Mouse (Mus musculus) heart, embryonic 10.5 days (tissue): ENCODE results near the gene Usp44. TPM values are rescaled to one million over a fixed set of nuclear protein-coding genes. Genes with fewer than 3 reads are reported as not detected.
A peak's percentile ranks its signal among the peaks of the same experiment; 100 is the strongest.
"Not testable (repeated sequence)": the region's sequence is repeated elsewhere in the genome, so short reads cannot be mapped to it uniquely, and the experiment has no call there.

Source experiments
- DNase-seq: peaks from one replicate; pipeline ENCODE4 v3.0.0-alpha.2; 2017; ENCODE audit warnings: low spot score
- H3K27ac ChIP-seq: fragments of 300-500 bp; sonication (generic); 2 replicates; pipeline ENCODE4 v1.5.1; 2016; ENCODE audit warnings: mild to moderate bottlenecking
- H3K27me3 ChIP-seq: fragments of 300-500 bp; sonication (generic); 2 replicates; pipeline ENCODE4 v1.6.1; 2016; ENCODE audit warnings: mild to moderate bottlenecking; ENCODE audit not compliant: poor library complexity, insufficient read depth, severe bottlenecking
- H3K36me3 ChIP-seq: fragments of 300-500 bp; sonication (generic); 2 replicates; pipeline ENCODE4 v1.6.1; 2016; ENCODE audit warnings: mild to moderate bottlenecking, moderate library complexity
- H3K4me1 ChIP-seq: fragments of 300-500 bp; sonication (generic); 2 replicates; pipeline ENCODE4 v1.6.1; 2016; ENCODE audit warnings: mild to moderate bottlenecking
- H3K4me3 ChIP-seq: fragments of 300-500 bp; sonication (generic); 2 replicates; pipeline ENCODE4 v1.5.1; 2016; ENCODE audit warnings: mild to moderate bottlenecking, moderate library complexity
- H3K9me3 ChIP-seq: fragments of 300-500 bp; sonication (generic); 2 replicates; pipeline ENCODE4 v1.6.1; 2016; ENCODE audit warnings: mild to moderate bottlenecking, moderate library complexity
- WGBS: fragments of 180-500 bp; shearing (Covaris S2); methylation state at CpG from one replicate; pipeline ENCODE4 v1.1.7; 2016; 5-methylcytosine and 5-hydroxymethylcytosine counted together
- polyA plus RNA-seq: library from polyadenylated mRNA; unstranded; fragments of >200 nt; fragmentation: Nextera tagmentation; extraction: Ambion mirVana; gene quantifications from 2 replicates; pipeline ENCODE4 v1.2.1, GENCODE M21; 2016

The Usp44 gene
- polyA plus RNA-seq, 1 experiment from 2014 or later = 1.6 TPM

- no peak for DNase-seq
- Histone ChIP-seq H3K27me3 (peaks cover 53% of the 10 kb centered on the region), H3K36me3 (no peaks in the 10 kb centered on the region), H3K9me3 (no peaks in the 10 kb centered on the region), H3K4me1 (0 out of 2 replicates have a peak, but pooled peaks cover 11% of the 10 kb centered on the region), H3K27ac (no peak overlapping the region), H3K4me3 (no peak overlapping the region)
- WGBS = 45% methylated on average over 9 of the region's 9 CpGs
Observed at GRCm38 (mm10) chr10:93829898-93830831, 1.2 kb upstream of the Usp44 start.

- H3K27me3 ChIP-seq = peaks cover 58% of the 10 kb centered on the region
- WGBS = 5% methylated on average over 18 of the region's 18 CpGs
- H3K4me1 ChIP-seq = 0 out of 2 replicates have a peak, but pooled peaks cover 11% of the 10 kb centered on the region
- H3K9me3 ChIP-seq = no peaks in the 10 kb centered on the region
- no peak overlapping the region for H3K27ac ChIP-seq
- DNase-seq = no peak
- H3K36me3 ChIP-seq = no peaks in the 10 kb centered on the region
- H3K4me3 ChIP-seq = peak overlapping the region; percentile 44
Observed at GRCm38 (mm10) chr10:93831730-93832574, 597 bp downstream of the Usp44 start.

- no peaks in the 10 kb centered on the region for H3K36me3 ChIP-seq
- H3K27me3 ChIP-seq = peaks cover 58% of the 10 kb centered on the region
- no peak for DNase-seq
- H3K4me1 ChIP-seq = 0 out of 2 replicates have a peak, but pooled peaks cover 11% of the 10 kb centered on the region
- no peaks in the 10 kb centered on the region for H3K9me3 ChIP-seq
- 31% methylated on average over 9 of the region's 9 CpGs for WGBS
- H3K4me3 ChIP-seq = peak overlapping the region; percentile 83; the same call in 1 of the 2 replicates
- H3K27ac ChIP-seq = no peak overlapping the region
Observed at GRCm38 (mm10) chr10:93832811-93833210, 1.5 kb downstream of the Usp44 start.

- Histone ChIP-seq H3K27me3 (peaks cover 58% of the 10 kb centered on the region), H3K27ac (peak overlapping the region; percentile 80), H3K36me3 (no peaks in the 10 kb centered on the region), H3K4me3 (peak overlapping the region; percentile 83), H3K4me1 (0 out of 2 replicates have a peak, but pooled peaks cover 11% of the 10 kb centered on the region), H3K9me3 (no peaks in the 10 kb centered on the region)
- no peak for DNase-seq
- 3% methylated on average over 16 of the region's 16 CpGs for WGBS
Observed at GRCm38 (mm10) chr10:93833370-93833698, 2.0 kb downstream of the Usp44 start.

GRCm38 (mm10) chr10:93833699-93834393, 2.5 kb downstream of the Usp44 start:
- Histone ChIP-seq H3K4me3 (peak overlapping the region; percentile 83), H3K9me3 (no peaks in the 10 kb centered on the region), H3K27ac (peak overlapping the region; percentile 80), H3K27me3 (peaks cover 58% of the 10 kb centered on the region), H3K4me1 (0 out of 2 replicates have a peak, but pooled peaks cover 11% of the 10 kb centered on the region), H3K36me3 (no peaks in the 10 kb centered on the region)
- DNase-seq = peak; percentile 94
- WGBS = under 1% methylated on average over 68 of the region's 75 CpGs

- 0 out of 2 replicates have a peak, but pooled peaks cover 11% of the 10 kb centered on the region for H3K4me1 ChIP-seq
- 10% methylated on average over 13 of the region's 13 CpGs for WGBS
- DNase-seq = no peak
- H3K9me3 ChIP-seq = no peaks in the 10 kb centered on the region
- peak overlapping the region; percentile 83 for H3K4me3 ChIP-seq
- peaks cover 58% of the 10 kb centered on the region for H3K27me3 ChIP-seq
- H3K36me3 ChIP-seq = no peaks in the 10 kb centered on the region
- no peak overlapping the region for H3K27ac ChIP-seq
Observed at GRCm38 (mm10) chr10:93834394-93834745, 3.0 kb downstream of the Usp44 start.

- 86% methylated on average over 7 of the region's 7 CpGs for WGBS
- DNase-seq, H3K36me3 ChIP-seq, H3K4me3 ChIP-seq, H3K27ac ChIP-seq, H3K9me3 ChIP-seq: not testable (repeated sequence)
- 0 out of 2 replicates have a peak, but pooled peaks cover 11% of the 10 kb centered on the region for H3K4me1 ChIP-seq
- H3K27me3 ChIP-seq = peaks cover 51% of the 10 kb centered on the region
Observed at GRCm38 (mm10) chr10:93835115-93835514, 3.8 kb downstream of the Usp44 start.

GRCm38 (mm10) chr10:93846706-93847105, 15.4 kb downstream of the Usp44 start:
- Histone ChIP-seq H3K36me3 (peaks cover 6% of the 10 kb centered on the region; the same call in 1 of the 2 replicates), H3K4me1 (no peaks in the 10 kb centered on the region), H3K27me3 (no peaks in the 10 kb centered on the region), H3K9me3 (0 out of 2 replicates have a peak, but pooled peaks cover 4% of the 10 kb centered on the region), H3K4me3 (no peak overlapping the region), H3K27ac (no peak overlapping the region)
- no peak for DNase-seq
- 93% methylated on average over 13 of the region's 13 CpGs for WGBS

- no peak overlapping the region for H3K27ac ChIP-seq
- H3K9me3 ChIP-seq = no peaks in the 10 kb centered on the region
- 85% methylated on average over 9 of the region's 9 CpGs for WGBS
- peaks cover 9% of the 10 kb centered on the region for H3K36me3 ChIP-seq
- H3K27me3 ChIP-seq = no peaks in the 10 kb centered on the region
- no peaks in the 10 kb centered on the region for H3K4me1 ChIP-seq
- no peak for DNase-seq
- no peak overlapping the region for H3K4me3 ChIP-seq
Observed at GRCm38 (mm10) chr10:93855126-93855525, 23.8 kb downstream of the Usp44 start.

- Histone ChIP-seq H3K27ac (no peak overlapping the region), H3K27me3 (no peaks in the 10 kb centered on the region), H3K4me1 (no peaks in the 10 kb centered on the region), H3K36me3 (peaks cover 18% of the 10 kb centered on the region), H3K9me3 (no peaks in the 10 kb centered on the region), H3K4me3 (no peak overlapping the region)
- DNase-seq = no peak
- WGBS = 87% methylated on average over 6 of the region's 6 CpGs
Observed at GRCm38 (mm10) chr10:93856095-93856494, 24.7 kb downstream of the Usp44 start.

- H3K27me3 ChIP-seq = no peaks in the 10 kb centered on the region
- 92% methylated on average over 7 of the region's 7 CpGs for WGBS
- H3K27ac ChIP-seq = no peak overlapping the region
- no peaks in the 10 kb centered on the region for H3K4me1 ChIP-seq
- peaks cover 93% of the 10 kb centered on the region for H3K36me3 ChIP-seq
- H3K9me3 ChIP-seq = no peaks in the 10 kb centered on the region
- no peak overlapping the region for H3K4me3 ChIP-seq
- no peak for DNase-seq
Observed at GRCm38 (mm10) chr10:93868401-93868800, 37.0 kb downstream of the Usp44 start.

- H3K4me1 ChIP-seq = no peaks in the 10 kb centered on the region
- no peak for DNase-seq
- H3K27me3 ChIP-seq = no peaks in the 10 kb centered on the region
- 89% methylated on average over 4 of the region's 4 CpGs for WGBS
- H3K27ac ChIP-seq = no peak overlapping the region
- H3K9me3 ChIP-seq = no peaks in the 10 kb centered on the region
- no peak overlapping the region for H3K4me3 ChIP-seq
- H3K36me3 ChIP-seq = peaks cover 93% of the 10 kb centered on the region
Observed at GRCm38 (mm10) chr10:93868886-93869285, 37.5 kb downstream of the Usp44 start.
